19 mouse cellular contexts compared by ENCODE assay signal in the genomic region with DNA sequence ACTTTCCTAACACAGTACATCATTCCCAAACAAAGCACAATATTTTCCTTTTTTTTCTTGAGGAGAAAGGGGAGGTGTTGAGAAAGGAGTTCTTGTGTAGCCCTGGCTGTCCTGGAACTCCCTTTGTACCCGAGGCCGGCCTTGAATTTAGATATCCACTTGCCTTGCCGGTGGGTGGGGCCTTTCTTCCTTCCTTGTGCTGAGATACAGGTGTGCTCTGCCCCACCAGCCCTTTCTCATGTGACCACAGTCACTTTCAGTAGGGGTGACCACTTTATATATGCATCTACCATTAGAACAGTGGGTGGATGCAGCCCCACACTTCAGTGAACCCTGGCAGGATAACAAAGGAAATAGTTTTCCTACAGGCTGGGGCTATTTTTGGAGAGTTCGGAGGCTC. TPM values are rescaled to one million over a fixed set of nuclear protein-coding genes. Genes with fewer than 3 reads are reported as not detected.
A peak's percentile ranks its signal among the peaks of the same experiment; 100 is the strongest.
DNase-seq lines count a peak whose midpoint lies in the region; ATAC-seq lines count a peak whose summit lies in the region.
"Had no signal": no experiment of that assay in that cellular context is flagged by ENCODE, and none has a peak within 500 bp of the region (broad histone marks: within the 10 kb centered on the region; RNA-seq: fewer than 3 reads in every experiment).

No protein-coding gene starts in this region.

- peak; percentile 75 for DNase-seq in heart, adult 11 months
- DNase-seq in heart, adult 8-10 months (ENCODE audit: low spot score), result no peak
- DNase-seq in ES-CJ7 (ENCODE audit: low read depth, low spot score) (peak; percentile 74), ZHBTc4 (ENCODE audit: low read depth, low spot score) (peak; percentile 64)
- DNase-seq in heart, postnatal 10 days, result no peak
- DNase-seq: adrenal gland, adult 2 months; adrenal gland, postnatal 14 days; B cell, adult 2 months; cerebellum, adult 11 months; cerebellum, adult 8-10 months; cerebellum, postnatal 10 days; gastrocnemius, adult 2 months; gastrocnemius, postnatal 14 days; heart, adult 18-20 months; kidney, adult 2 months had no signal

- intact Hi-C loops in heart, postnatal 10 days (cut with DNase I), result no loop called here

- no peak for ATAC-seq in frontal cortex, adult (ENCODE audit: low TSS enrichment)
- ATAC-seq: forebrain, embryonic 13.5 days; forebrain, embryonic 16.5 days; intestine, postnatal 0 days had no signal

RNA-seq across cellular contexts. Expression of gene Tmem8, which starts 1.4 kb away (rescaled TPM):
- total RNA-seq in heart, adult 8-10 months (2022), result 1 to 10 TPM; 6.0 to 7.0 (median 6.2) TPM
- 1 to 10 TPM; 1.9 to 2.2 TPM for total RNA-seq in heart, postnatal 10 days (2021)

RNA-seq across cellular contexts. Expression of gene Mrpl28, which starts 11.6 kb away (rescaled TPM):
- 100 to 1,000 TPM; 160 to 201 (median 177) TPM for total RNA-seq in heart, adult 8-10 months (2022)
- 100 to 1,000 TPM in 1 of 2 experiments, 10 to 100 TPM in 1; 92.2 to 101 TPM for total RNA-seq in heart, postnatal 10 days (2021)

RNA-seq across cellular contexts. Expression of gene Nme4, which starts 16.3 kb away (rescaled TPM):
- 1 to 10 TPM; 5.0 to 7.6 (median 5.9) TPM for total RNA-seq in heart, adult 8-10 months (2022)
- 1 to 10 TPM; 3.6 to 5.2 TPM for total RNA-seq in heart, postnatal 10 days (2021)

RNA-seq across cellular contexts. Expression of gene Decr2, which starts 21.6 kb away (rescaled TPM):
- 10 to 100 TPM; 10.2 to 11.2 (median 11.0) TPM for total RNA-seq in heart, adult 8-10 months (2022)
- total RNA-seq in heart, postnatal 10 days (2021), result 10 to 100 TPM; 14.4 to 16.7 TPM

RNA-seq across cellular contexts. Expression of gene Axin1, which starts 26.8 kb away (rescaled TPM):
- 10 to 100 TPM; 16.1 to 21.6 (median 17.3) TPM for total RNA-seq in heart, adult 8-10 months (2022)
- 10 to 100 TPM; 20.6 to 24.1 TPM for total RNA-seq in heart, postnatal 10 days (2021)

Comparison
In these comparisons a context has a peak if more than half of its experiments do, and no peak if none do; other contexts are left out.
1. DNase-seq: peak in heart, adult 11 months (single experiment), ES-CJ7 (single experiment) and ZHBTc4 (single experiment); none in heart, adult 8-10 months (single experiment) and heart, postnatal 10 days (0 of 2).